Mouse (Mus musculus) ES-CJ7 (cell line): ENCODE measurements at regions not wholly inside any gene's neighbourhood (a gene's known extent, or its start where the extent isn't known, plus 50 kb on each side); places are given as distances from the start of the nearest gene placed in this dataset.
A peak's percentile ranks its signal among the peaks of the same experiment; 100 is the strongest.

Source experiments
- DNase-seq: peaks from one replicate; pipeline ENCODE4 v3.0.0; 2011; ENCODE audit warnings: low read depth, low spot score

- no peak for DNase-seq
Measured at GRCm38 (mm10) chr8:49030255-49030654, 186.5 kb upstream of the Tenm3 start.

GRCm38 (mm10) chr8:49017741-49018140 is 174.0 kb upstream of the Tenm3 start:
- DNase-seq = peak; percentile 22

DNA sequence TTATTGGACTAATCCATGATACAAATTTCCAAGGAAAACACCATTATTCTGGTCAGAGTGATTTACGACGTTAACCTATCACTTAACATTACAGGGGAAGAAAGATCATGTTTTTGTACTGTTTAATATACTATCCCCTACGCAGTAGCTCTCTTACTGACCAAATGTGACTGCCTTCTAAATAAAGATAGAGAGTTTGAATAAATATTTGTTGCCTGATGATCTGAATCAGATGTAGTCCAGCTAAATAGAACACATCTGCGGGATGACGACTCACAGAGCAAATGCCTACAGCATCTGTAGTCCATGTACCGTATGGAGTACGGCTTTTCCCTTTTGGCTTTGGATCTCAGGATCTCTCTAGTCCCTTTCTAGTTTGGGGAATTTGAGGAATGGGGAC is 171.9 kb upstream of the Tenm3 start:
- DNase-seq = no peak

DNA sequence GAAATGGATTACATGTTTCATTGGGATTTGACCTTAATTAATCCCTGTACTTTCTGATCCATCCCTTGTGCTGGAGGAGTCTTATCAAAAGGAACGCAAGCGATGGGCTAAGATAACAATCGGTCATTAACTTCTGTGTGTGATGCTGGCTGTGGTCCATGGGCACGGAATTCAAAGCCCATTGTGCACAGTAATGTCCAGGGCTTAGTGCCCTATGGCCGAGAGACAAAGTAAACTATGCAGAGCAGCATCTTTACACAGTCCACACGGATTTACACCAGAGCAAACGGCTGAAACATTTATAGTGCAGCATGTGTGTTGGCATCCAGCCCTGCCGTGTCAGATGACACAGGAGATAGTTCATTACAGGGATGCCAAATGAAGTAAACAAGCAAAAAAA is 171.4 kb upstream of the Tenm3 start:
- no peak for DNase-seq

- DNase-seq = no peak
Measured at GRCm38 (mm10) chr8:49006236-49006965, 162.7 kb upstream of the Tenm3 start.

DNA sequence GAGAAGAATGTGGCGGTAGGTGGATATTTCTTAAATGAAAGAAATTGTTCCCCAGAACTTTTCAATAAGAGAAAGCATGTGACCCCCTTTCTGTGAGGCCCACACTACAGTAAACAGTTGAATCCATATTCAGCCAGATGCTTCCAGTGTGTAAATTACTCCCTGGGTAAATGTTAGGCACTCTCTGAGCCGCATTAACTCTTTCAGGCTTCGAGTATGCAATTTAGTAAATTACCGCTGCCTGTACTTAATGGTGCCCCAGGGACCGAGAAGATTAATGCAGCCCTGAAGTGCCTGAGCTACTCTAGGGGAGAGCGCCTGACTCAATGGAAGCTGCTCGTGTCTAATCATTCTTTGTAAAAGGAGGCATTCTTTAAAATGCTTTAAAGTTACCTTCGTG is 137.9 kb upstream of the Tenm3 start:
- no peak for DNase-seq

DNA sequence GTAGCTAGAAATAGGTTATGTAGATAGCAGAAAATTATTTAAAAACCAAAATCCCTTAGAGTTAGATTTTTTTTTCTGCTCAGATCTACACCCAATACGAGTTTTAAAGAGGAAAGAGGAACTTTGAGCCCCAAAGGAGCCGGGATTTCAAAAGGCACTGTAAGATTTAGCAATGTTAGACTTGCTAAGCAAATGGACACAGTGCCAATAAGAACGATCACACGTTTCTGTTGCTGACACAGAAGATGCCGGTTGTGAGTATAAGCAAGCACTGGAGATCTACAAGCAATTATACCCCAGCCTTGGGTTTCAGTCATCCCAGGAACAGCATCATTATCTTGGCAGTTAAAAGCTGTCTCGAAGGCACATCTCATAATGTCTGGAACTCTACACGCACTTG is 137.0 kb upstream of the Tenm3 start:
- DNase-seq = no peak

GRCm38 (mm10) chr8:48970655-48971054 is 126.9 kb upstream of the Tenm3 start:
- DNase-seq = no peak

DNA sequence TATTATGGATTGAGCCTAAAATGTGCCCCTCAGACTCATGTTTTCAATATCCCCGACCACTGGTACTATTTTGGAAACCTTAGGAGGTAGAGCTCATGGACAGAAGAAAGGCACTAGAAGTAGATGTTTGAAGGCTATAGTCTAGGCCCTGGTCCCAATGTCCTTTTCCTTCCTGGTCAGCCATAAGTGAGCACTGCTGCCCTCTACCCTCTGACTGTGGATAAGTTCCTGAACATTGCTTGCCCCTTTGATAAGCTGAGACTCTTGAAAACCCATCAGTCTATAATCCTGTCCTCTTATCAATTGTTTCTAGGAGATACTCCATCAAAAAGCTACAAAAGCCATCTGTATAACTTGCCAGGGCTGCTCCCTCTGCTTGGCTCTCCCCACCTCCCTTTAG is 121.2 kb upstream of the Tenm3 start:
- DNase-seq = peak; percentile 16

- DNase-seq = no peak
Measured at GRCm38 (mm10) chr8:48957614-48958013, 113.9 kb upstream of the Tenm3 start.

GRCm38 (mm10) chr8:48951412-48951811 is 107.7 kb upstream of the Tenm3 start:
- no peak for DNase-seq

DNA sequence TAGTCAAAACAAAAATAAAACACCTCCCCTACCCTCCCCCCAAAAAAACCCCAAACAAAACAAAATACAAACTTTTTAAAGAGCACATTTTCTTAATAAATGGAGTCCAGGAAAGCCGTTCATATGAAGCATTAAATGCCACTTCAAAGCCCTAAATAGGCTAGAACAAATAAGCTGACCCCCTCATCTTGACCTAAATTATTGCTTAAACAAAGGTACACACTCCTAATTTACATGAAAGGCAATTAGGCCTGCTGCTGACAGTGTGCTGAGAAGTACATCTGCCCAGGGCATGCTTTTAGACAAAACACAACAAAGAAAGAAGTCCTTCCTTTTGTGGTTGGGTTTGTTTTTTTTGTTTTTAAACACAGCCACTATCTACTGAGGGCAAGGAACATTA is 100.4 kb upstream of the Tenm3 start:
- DNase-seq = no peak

GRCm38 (mm10) chr8:48937144-48937543 is 93.4 kb upstream of the Tenm3 start:
- DNase-seq = no peak

DNA sequence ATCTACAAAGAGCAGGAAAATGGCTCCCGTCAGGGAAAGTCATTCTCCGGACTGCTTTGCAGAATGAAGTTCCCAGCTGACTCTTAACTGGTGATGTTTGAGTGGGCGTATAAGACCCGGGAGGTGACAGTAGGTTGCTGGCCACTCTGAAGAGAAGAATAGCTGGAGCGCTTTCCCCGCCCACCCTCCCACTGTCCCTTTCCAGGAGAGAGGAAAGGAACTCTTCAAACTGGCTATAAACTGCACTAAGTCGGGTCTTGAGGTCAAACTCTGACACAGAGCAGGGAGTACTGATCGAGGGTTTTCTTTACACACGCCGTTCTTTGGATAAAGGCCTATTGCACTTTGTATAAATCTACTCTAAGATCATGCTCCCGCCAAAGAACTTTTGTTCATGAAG is 83.4 kb upstream of the Tenm3 start:
- no peak for DNase-seq

DNA sequence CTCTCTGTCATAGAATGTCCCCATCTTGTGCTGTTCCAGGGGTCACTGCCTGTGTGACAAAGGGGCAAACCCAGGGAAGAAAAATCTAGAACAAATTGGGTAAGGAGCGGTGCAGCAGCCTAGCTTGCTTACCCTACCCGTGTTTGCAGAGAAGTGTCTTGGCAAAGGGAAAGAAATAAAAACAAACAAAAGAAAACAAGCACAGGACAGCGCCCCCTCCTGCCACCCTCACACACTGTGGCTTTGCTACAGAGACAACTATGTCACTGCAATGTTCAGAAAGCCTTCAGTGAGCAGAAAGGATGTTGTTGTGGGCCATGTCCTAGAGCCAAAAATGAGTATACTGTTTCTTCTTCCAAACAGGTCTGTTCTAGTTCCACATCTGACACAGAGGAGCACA is 71.5 kb upstream of the Tenm3 start:
- peak; percentile 14 for DNase-seq

DNA sequence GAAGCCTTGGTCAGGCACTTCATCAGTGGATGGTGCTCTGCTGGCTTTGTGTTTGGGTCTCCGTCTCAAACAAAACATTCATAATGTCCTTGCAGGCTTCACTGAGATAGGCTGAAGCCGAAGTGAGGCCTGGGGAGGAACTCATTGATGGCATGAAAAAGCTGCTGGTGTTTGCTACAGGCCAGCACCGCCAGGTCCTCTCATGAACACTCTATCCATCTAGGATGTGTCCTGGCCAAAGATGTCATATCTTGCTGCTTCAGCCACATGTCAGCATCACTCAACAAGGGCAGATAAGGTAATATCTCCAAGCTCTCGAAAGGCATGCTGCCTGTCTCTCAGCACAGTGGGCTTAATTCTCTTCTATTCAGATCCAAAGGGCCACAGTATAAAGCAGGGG is 69.1 kb upstream of the Tenm3 start:
- DNase-seq = no peak

- no peak for DNase-seq
Measured at GRCm38 (mm10) chr8:48901668-48902406, 58.1 kb upstream of the Tenm3 start.

DNA sequence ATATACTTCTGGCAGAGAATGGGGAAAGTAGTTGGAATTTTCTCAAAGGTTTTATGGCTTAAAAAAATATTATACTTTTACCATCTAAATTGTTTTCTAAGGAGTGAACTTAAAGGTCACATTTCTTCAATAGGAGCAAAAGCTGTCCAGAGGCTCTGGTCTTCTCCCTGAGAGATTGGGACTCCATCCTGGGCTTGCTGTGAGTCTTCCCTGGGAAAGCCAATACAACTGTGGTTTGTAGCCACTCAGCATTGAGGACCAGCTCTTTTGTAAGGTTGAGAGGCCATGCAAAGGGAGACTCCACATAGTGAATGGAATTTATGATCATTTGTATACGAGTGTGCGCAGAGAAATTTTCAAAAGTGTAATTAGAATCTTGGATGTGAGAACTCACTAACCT is 52.9 kb upstream of the Tenm3 start:
- no peak for DNase-seq

GRCm38 (mm10) chr8:48896251-48896650 is 52.5 kb upstream of the Tenm3 start:
- no peak for DNase-seq

GRCm38 (mm10) chr8:48895586-48895985 is 51.8 kb upstream of the Tenm3 start:
- DNase-seq = no peak
